Mouse (Mus musculus): ENCODE results near the gene Eml1. TPM values are rescaled to one million over a fixed set of nuclear protein-coding genes. Genes with fewer than 3 reads are reported as not detected.

Eml1 gene
- total RNA-seq, 2 experiments from 2014 or later: 93.3 to 99.0 TPM

GRCm38 (mm10) chr12:108371429-108371765, 640 bp downstream of the Eml1 start:
- no peak for DNase-seq
- intact Hi-C loops (cut with DNase I): no loop called here

DNA sequence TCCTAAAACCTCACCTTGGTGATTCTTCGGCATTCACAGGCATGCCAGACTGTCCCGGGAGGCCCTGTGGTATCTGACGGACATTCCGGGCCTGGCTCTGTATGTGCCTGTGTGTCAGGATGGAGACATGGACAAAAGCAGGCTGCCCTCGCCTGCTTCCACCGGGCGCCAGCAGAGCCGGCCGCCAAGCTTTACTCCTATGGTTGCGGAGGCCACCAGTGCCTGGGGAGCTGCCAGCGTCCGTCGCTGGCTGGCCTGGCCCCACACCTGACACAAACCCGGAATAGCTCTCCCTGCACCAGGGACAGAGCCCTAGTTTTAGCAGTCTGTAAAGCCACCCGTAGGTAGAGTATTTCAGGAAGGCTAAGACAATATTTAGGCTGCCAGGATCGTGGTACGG, 1.5 kb downstream of the Eml1 start:
- DNase-seq: no peak
- intact Hi-C loops (cut with DNase I): no loop called here

DNA sequence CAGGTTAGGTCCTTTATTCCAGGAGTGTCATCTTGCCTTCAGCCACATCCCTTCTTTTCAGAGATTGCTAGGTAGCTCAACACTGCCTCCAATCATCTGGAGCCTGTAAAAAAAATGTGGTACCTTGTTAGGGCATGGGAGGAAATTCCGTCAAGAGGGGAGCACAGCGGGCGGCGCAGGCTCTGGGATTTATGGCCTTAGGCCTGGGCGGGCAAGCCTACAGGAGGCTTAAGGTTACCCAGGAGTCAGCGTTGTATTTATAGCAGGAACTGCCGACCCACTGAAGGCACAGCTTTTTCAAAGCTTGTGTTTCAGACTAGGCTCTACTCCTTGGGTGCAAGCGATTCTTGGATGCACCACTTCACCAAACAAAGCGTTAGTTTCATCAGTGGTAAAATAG, 2.9 kb downstream of the Eml1 start:
- intact Hi-C loops (cut with DNase I): no loop called here

DNA sequence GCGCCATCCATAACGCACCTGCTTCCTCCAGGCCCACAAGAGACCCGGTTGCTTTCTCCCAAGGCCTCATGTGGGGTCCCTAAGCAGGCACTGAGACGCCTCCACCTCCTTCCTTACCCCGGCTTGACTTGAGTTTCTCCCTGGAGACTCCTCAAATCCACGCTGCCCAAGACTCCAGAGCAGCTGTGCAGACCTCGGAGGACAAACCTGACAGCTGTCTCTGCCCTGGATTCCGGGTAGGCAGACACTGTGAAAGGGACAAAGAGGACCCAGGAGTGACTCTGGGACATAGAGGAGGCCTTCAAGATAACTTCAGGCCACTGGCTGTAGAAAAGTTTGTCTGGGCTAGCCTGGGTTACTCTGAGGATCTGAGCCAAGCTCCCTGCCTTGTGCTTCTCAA, 3.9 kb downstream of the Eml1 start:
- DNase-seq: no peak
- intact Hi-C loops (cut with DNase I): loop anchor here (5.0 kb wide), 1 partner anchor 38 kb away; no protein-coding TSS in a partner anchor

More for the DNA sequence above, 2.9 kb downstream of the Eml1 start:
- no peak for DNase-seq

DNA sequence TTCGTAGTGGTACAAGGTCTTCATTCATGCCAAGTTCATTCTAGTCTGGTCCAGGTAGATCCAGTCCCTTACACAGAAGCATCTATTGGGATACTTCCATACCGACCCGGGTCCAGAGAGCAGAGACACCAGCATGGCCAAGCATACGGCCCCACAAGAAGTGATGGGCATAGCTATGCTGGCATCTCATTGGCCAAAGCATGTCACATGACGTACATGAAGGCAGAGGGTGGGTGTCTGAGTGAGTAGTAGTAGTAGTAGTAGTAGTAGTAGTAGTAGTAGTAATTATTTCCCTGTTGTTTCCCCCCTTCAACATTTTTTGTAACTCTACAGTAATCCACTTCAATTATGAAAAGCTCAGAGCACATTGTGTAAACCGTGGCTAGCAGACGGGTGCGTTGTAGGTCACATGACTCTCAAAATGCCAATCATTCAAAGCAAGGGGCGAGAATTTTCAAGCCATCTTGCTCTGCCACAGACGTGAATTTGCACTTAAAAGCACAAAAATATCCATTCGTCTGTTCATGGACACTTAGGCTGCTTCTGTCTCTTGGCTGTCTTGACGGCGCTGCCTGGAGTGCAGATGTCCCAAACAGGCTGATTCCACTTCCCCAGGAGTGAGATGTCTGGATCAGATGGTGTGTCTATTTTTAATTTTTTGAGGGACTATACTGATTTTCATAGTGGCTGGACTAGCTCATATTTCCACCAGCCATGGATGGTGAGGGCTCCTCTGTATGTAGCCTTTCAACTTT, 7.8 kb downstream of the Eml1 start:
- DNase-seq: no peak
- intact Hi-C loops (cut with DNase I): loop anchor here (5.0 kb wide), 1 partner anchor 34 kb away; no protein-coding TSS in a partner anchor

DNA sequence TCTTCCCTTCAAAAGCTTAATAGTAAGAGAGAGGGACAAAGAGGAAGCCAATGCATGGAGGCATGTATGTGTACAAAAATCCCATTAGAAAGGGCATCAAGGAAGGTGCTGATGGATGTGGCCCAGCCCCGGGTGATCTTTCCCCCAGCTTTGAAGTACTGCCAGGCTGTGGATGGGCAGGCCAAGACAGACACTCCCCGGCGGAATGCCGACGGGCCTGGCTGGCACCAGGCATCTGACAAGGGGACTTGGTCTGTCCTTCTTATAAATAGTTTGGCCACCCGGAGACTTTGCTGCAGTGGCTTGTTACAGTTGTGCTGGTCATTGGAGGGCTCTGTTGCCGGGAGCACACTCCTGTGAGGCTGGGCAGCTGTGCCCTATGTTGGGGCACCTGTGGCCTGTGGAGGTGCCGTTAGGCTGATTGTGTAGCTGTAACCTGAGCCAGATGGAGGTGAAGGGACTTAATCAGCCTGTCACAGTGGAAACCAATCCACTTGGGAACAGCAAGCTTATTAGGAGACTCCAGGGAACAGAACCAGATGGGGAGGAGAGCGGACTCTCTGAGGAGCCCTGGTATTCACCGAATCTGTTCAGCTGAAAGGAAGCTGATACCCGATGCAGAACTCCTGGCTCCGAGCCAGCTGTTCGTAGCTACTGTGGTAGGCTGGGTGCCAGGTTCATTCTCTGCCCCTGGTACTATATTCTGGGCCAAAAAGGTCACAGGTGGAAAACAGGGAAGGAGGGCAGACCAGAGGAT, 15.9 kb downstream of the Eml1 start:
- DNase-seq: peak; percentile 80
- intact Hi-C loops (cut with DNase I): no loop called here

- no peak for DNase-seq
- intact Hi-C loops (cut with DNase I): no loop called here
These were observed 19.0 kb downstream of the Eml1 start for GRCm38 (mm10) chr12:108389718-108390117.

DNA sequence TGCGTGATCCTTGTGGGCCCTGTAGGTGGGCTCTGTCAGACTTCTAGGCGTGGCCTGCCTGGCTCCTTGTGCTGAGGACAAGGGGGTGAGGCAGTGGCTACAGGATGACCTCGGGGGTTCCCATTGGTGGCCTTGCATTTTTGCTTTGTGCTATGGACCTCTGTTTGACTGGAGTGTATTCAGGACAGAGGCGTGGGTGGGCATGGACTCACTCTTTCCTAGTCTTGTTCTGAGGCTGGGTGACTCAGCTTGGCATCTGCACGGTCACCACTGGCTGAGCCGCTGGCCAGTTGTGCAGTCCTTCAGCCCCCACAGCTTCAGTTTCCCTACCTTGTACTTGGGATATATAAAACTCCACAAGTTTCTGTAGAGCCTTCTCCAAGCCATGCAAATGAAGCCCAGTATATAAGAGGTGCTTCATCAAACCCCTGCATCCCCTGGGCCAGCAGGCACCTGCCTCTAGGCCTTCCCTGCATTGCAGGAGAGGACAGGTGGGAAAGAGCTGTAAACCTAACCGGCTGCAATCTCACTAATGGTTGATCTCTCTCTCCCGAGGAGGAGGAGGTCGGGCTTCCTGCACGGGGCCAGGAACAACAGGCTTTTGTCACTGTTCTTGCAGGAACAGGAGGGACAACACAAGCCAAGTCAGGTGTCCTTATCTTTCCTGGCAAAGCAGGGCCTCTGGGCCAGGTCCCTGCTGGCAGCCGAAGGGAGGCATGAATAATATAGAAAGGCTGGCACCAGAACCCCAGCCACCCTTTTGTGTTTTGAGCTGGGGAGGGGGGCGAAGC, 21.7 kb downstream of the Eml1 start:
- DNase-seq: no peak
- intact Hi-C loops (cut with DNase I): no loop called here

DNA sequence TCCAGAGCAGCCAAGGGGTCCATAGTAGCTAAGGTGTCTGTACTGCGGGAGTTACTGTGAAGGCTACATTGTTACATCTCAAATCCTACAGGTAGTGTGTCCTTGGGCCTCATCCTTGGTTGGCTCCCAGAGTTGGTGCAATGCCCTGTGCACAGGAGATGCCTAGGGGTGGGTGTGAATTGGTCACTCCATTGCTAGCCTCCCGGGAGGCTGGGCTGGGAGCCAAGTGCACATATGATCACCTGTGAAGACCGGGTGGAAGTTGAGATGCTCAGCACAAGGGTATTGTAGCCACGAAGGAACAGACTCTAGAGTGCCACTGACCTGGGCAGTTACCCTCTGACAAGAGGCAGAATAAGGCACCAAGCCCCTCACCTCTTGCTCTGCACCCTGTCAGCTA, 22.3 kb downstream of the Eml1 start:
- intact Hi-C loops (cut with DNase I): no loop called here
- DNase-seq: no peak

- intact Hi-C loops (cut with DNase I): no loop called here
- DNase-seq: peak; percentile 54
These were observed 22.9 kb downstream of the Eml1 start for GRCm38 (mm10) chr12:108393637-108394036.

GRCm38 (mm10) chr12:108394534-108395284, 24.0 kb downstream of the Eml1 start:
- intact Hi-C loops (cut with DNase I): no loop called here
- no peak for DNase-seq

DNA sequence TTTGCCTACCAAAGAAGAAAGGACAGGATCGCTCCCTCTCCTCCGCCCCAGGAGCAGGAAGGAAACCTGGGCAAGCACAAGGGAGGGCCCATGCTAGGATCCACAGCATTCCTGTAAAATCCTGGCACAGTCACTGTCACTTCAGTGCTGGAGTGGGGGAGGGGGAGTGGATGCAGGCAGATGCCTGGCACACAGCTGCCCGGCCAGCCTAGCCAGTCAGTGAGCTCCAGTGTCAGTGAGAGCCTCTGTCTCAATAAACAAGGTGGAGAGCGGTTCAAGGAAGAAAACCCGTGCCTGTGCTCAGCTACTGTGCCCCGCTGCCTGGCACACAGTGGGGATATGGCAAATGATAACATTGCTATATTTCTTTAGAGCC, 24.5 kb downstream of the Eml1 start:
- DNase-seq: peak; percentile 47
- intact Hi-C loops (cut with DNase I): no loop called here

- peak; percentile 88 for DNase-seq
- intact Hi-C loops (cut with DNase I): no loop called here
These were observed 25.6 kb downstream of the Eml1 start for GRCm38 (mm10) chr12:108396081-108396947.

DNA sequence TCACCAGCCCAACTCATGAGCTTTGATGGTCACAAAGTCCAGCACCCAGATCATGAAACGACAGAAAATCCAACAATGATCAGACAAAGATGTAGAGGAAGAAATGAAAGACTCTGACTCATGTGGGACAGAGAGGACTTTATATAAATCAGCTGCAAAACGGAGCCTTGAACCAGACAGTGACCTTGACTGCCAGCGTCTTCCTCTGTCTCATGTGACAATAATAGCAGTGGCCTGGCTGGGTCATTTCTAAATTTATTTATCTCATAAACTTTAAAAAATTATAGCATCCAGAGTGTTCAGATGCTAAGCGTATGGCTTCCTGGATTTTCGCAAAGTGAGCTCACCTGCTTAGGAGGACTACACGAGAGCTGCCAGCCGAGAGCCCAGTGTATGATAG, 27.9 kb downstream of the Eml1 start:
- intact Hi-C loops (cut with DNase I): no loop called here
- no peak for DNase-seq

- peak; percentile 64 for DNase-seq
These were observed 28.4 kb downstream of the Eml1 start for GRCm38 (mm10) chr12:108399191-108399590.

DNA sequence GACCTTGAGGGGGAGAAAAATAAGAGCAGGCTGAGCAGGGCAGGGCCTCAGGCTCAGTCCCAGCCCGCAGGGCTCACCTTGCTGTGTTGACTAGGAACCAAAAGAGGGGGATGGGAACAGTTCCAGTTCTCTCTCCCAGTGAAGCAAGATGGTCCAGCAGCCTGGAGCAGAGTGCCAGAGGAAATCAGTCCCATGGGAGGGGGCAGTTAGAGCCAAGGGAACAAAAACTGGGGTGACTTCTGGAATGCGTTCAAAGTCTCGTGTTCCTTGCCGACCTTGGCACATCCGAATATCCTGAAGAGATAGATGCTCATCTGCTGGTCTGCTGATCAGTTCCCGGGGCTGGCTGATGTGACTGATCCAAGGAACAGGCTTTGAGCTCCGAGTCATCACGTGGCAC, 30.2 kb downstream of the Eml1 start:
- intact Hi-C loops (cut with DNase I): no loop called here
- peak; percentile 27 for DNase-seq

More at GRCm38 (mm10) chr12:108399191-108399590, 28.4 kb downstream of the Eml1 start:
- intact Hi-C loops (cut with DNase I): no loop called here

GRCm38 (mm10) chr12:108403957-108404356, 33.2 kb downstream of the Eml1 start:
- intact Hi-C loops (cut with DNase I): no loop called here
- DNase-seq: no peak

GRCm38 (mm10) chr12:108409100-108409499, 38.3 kb downstream of the Eml1 start:
- intact Hi-C loops (cut with DNase I): no loop called here
- DNase-seq: no peak

DNA sequence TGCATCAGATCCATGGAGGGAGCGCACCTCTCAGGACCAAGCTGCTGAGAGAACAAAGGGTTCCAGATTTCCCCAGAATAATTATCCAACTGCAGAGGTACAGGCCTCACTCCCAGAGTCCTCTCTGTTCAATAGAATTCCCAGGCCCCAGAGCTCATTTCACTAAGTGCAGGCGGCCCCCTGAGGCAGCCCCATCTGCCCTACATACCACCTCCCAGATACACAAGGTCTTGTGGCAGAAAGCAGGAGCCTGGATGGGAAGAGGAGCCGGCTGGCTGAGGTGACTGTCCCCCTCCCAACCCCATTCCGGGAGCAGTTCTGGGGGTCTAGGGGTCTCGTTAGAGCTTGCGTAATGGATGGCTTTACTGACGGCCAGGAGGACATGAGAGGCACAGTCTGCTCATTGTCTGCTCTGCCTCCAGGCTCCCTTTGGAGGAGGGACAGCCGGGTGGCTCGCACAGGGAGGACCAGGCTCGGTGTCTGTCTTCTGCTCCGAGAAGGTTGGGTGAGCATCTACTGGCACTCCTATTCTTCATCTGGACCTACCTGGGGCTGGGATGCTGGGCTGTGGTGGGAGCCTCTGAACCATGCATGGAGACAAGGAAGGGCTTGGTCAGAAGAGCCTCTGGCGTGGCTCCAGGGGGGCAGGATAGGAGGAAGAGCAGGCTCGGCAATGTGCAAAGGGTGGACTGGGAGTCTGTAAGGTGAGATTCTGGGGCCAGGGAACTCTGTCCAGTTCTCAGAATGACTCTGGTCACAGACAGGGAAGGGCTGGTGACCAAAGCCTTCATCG, 39.9 kb downstream of the Eml1 start:
- intact Hi-C loops (cut with DNase I): loop anchor here (5.0 kb wide), 1 partner anchor 33 kb away; no protein-coding TSS in a partner anchor
- DNase-seq: peak; percentile 32
